Mouse (Mus musculus): Measurements from ENCODE around the gene Nav1. TPM values are rescaled to one million over a fixed set of nuclear protein-coding genes. Genes with fewer than 3 reads are reported as not detected.

The Nav1 gene
- polyA plus RNA-seq, 1 experiment from 2014 or later: 34.9 TPM

DNA sequence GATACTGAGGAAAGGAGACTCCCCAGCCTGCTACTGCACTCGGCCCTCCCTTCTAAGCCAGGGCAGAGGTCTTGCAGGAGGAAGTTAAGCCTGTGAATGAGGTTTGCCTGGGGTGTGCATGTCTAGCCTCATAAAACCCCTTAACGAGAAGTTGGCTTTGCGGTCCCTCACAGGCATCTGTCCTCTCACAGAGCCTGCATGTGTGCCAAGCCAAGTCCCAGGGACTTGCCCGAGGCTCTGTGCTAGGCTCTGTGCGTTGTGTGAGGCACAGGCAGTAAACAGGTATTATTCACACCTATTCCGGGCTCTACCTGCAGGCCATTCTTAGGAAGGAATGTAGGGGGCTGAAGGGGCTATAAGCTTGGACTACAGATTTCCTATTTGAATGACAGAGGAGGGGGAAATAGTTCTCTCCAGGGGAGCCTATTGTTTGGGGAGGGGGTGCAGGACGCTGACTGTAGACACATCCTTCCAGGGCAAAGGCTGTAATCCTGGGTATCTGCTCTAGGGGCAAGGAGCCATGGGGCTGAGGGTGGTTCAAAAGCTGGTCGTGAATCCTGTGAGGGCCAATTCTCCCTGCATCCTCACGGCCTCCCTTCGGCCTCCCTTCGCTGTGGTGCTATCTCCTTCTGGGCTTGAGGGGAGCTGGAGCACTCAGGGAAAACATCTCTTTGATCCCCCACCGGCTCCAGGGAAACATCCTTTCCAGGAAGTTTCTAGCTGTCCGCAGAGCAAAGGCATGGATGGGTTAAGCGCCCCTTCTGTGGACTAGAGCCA lies 99.3 kb downstream of the Nav1 start:
- Histone ChIP-seq H3K9ac (peak overlapping the region; percentile 52), H3K4me3 (peak overlapping the region; percentile 62; the same call in 1 of the 2 replicates), H3K4me2 (peak overlapping the region; percentile 87), H3K27me3 (no peaks in the 10 kb centered on the region), H3K27ac (replicated peaks) (no peak overlapping the region), H3K9me3 (no peaks in the 10 kb centered on the region), H3K36me3 (no peaks in the 10 kb centered on the region), H3K4me1 (replicated peaks) (peaks cover 70% of the 10 kb centered on the region)
- WGBS: 16% methylated on average over 14 of the region's 14 CpGs
- no peak for ATAC-seq (ENCODE audit: low read depth)

DNA sequence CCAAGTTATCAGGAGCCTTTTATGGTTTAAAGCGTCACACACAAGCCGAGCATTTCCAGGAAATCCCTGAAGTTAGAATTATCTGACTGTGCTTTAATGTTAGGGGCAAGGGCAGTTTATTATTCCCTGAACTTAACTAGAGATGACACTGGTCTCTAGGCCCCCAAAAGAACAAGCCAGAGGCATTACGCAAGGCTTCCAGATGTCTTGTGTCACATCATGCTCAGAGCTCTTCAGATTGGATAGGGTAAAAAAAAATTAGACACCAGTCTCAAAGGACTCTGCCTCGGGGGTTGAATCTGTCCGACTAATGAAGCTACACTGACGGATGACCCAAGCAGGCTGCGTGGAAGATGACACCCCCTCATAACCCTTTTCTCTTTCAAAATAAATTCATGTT lies 101.6 kb downstream of the Nav1 start:
- Histone ChIP-seq H3K36me3 (no peaks in the 10 kb centered on the region), H3K9ac (no peak overlapping the region), H3K27me3 (no peaks in the 10 kb centered on the region), H3K4me2 (no peak overlapping the region), H3K27ac (replicated peaks) (no peak overlapping the region), H3K9me3 (no peaks in the 10 kb centered on the region), H3K4me3 (no peak overlapping the region), H3K4me1 (replicated peaks) (peaks cover 57% of the 10 kb centered on the region)
- ATAC-seq (ENCODE audit: low read depth): no peak
- 45% methylated on average over 7 of the region's 7 CpGs for WGBS

DNA sequence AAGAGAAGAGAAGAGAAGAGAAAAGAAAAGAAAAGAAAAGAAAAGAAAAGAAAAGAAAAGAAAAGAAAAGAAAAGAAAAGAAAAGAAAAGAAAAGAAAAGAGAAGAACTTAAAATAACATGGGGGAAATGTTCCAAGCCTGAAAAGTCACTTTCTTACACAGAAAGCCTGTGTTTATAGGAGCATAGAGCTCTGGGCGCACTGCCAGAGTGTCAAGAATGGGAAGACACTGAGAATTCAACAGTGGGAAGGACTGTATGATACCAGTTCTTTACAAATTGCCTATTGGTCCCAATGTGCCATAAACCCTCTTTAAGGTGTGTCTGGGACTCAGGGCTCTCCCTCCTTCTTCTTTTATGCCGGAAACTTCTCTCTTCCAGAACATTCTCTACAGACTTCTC lies 103.7 kb downstream of the Nav1 start:
- H3K9me3 ChIP-seq: no peaks in the 10 kb centered on the region
- 89% methylated on average over 2 of the region's 2 CpGs for WGBS
- H3K4me3 ChIP-seq: no peak overlapping the region
- no peak overlapping the region for H3K4me2 ChIP-seq
- no peak overlapping the region for H3K9ac ChIP-seq
- no peak overlapping the region for H3K27ac ChIP-seq (replicated peaks)
- H3K27me3 ChIP-seq: no peaks in the 10 kb centered on the region
- peaks cover 36% of the 10 kb centered on the region for H3K4me1 ChIP-seq (replicated peaks)
- H3K36me3 ChIP-seq: no peaks in the 10 kb centered on the region
- no peak for ATAC-seq (ENCODE audit: low read depth)

DNA sequence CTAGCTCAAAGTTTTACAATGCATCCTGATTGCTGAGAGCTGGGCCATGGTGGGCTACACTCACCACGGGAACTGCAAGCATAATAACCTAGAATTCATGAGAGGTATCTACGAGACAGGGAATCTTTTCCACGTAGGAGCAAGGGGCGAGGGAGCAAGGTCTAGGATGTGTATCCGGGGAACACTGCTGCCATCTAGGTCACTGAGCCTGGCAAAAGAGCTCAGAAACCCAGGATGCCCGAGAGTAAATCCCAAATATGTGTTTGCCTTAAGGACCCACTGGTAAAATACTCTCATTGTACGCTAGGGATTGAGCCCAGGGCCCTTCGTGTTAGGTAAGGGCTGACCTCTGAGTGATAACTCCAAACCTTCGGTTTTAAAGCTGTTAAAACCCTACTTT lies 104.3 kb downstream of the Nav1 start:
- Histone ChIP-seq H3K9me3 (no peaks in the 10 kb centered on the region), H3K27me3 (no peaks in the 10 kb centered on the region), H3K4me3 (no peak overlapping the region), H3K9ac (no peak overlapping the region), H3K36me3 (no peaks in the 10 kb centered on the region), H3K4me1 (replicated peaks) (peaks cover 36% of the 10 kb centered on the region), H3K4me2 (no peak overlapping the region), H3K27ac (replicated peaks) (no peak overlapping the region)
- 80% methylated on average over 9 of the region's 9 CpGs for WGBS
- ATAC-seq (ENCODE audit: low read depth): no peak

DNA sequence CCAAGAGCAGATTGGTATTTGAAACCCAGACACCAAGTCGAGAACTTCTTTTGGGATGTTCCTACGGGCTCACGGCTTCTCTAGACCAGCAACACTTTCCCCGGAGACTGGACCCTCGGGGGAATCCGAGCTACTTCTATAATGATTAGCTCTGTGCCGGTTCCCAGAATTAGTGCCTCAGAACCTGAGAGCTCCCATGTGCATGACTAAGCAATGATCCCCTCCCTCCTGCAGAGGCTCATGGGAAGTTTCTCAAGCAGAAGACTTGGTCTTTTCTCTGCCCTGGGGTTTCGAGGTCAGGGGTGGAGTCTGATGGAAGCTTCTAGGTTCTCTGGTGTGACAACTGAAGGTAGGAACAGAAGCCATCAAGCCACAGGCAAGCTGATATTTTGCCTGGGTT lies 105.0 kb downstream of the Nav1 start:
- Histone ChIP-seq H3K4me2 (no peak overlapping the region), H3K36me3 (no peaks in the 10 kb centered on the region), H3K27me3 (no peaks in the 10 kb centered on the region), H3K9me3 (no peaks in the 10 kb centered on the region), H3K4me1 (replicated peaks) (peaks cover 31% of the 10 kb centered on the region), H3K27ac (replicated peaks) (no peak overlapping the region), H3K9ac (no peak overlapping the region), H3K4me3 (no peak overlapping the region)
- WGBS: 42% methylated on average over 8 of the region's 8 CpGs
- ATAC-seq (ENCODE audit: low read depth): no peak

DNA sequence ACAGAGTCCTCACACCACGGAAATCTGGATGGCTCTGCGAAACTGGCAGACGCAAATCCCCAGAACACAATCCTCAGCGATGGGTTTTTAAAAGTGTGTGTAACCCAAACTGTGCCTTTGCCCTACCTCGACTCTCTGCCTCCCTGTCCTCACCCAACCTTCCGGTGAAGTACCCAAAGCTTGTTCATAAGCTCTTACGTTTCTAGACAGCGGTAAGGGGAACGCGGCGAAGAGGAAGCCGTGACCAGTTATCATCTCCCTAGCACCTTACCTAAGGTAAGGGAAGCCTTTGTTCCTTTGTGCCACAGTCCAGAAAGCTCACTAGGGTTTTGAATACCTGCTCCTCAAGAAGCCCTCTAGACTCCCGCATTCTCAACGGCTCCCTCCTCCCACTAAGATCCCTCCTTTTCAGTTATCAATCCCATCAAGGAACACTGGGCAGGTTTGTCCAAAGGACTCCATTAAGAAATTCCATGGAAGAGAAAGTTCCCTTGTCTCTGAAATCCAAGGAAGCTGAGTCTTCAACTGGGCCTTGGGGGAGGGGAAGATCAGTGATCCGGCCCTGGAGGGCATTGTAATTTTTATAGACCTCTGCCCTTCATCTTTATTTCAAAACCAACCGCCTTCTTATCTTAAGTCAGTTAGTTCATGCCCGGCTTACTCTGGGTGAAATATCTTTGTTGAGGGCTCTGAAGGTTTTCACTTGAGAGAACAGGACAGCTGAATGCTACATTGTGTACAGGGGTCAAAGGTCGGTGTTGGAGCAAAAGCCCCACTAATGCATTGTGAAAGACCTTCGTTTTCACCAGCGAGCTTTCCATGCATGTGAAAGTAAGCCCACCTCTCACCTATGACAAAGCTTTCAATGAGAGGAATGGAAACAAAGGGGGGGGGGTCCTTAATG lies 108.4 kb downstream of the Nav1 start:
- ATAC-seq (ENCODE audit: low read depth): no peak
- H3K36me3 ChIP-seq: no peaks in the 10 kb centered on the region
- no peak overlapping the region for H3K4me2 ChIP-seq
- no peak overlapping the region for H3K9ac ChIP-seq
- 56% methylated on average over 20 of the region's 20 CpGs for WGBS
- no peaks in the 10 kb centered on the region for H3K27me3 ChIP-seq
- H3K9me3 ChIP-seq: no peaks in the 10 kb centered on the region
- no peak overlapping the region for H3K4me3 ChIP-seq
- no peak overlapping the region for H3K27ac ChIP-seq (replicated peaks)
- H3K4me1 ChIP-seq (replicated peaks): peaks cover 15% of the 10 kb centered on the region

DNA sequence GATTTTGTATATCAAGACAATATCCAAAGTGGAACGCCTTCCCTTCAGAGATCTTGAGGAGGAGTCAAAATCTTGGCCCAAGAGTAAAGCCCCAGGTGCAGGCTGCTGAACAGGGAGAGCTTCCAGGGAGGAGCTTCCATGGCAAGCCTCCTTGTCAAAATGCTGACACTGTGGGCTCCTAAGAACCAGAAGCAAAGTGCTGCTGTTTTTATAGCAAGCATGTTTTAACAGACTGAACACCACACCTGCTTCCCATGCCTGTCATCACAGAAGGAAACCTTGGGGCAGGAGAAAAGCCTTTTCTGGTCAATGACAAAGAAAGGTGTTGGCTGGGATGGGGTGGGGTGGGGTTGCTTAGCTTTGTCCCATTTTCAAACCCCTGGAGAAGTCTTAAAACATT lies 112.0 kb downstream of the Nav1 start:
- Histone ChIP-seq H3K9ac (no peak overlapping the region), H3K27ac (replicated peaks) (no peak overlapping the region), H3K36me3 (no peaks in the 10 kb centered on the region), H3K4me3 (no peak overlapping the region), H3K4me2 (no peak overlapping the region), H3K4me1 (replicated peaks) (peaks cover 28% of the 10 kb centered on the region), H3K27me3 (no peaks in the 10 kb centered on the region), H3K9me3 (no peaks in the 10 kb centered on the region)
- no peak for ATAC-seq (ENCODE audit: low read depth)
- WGBS: 91% methylated on average over 1 of the region's 1 CpGs

DNA sequence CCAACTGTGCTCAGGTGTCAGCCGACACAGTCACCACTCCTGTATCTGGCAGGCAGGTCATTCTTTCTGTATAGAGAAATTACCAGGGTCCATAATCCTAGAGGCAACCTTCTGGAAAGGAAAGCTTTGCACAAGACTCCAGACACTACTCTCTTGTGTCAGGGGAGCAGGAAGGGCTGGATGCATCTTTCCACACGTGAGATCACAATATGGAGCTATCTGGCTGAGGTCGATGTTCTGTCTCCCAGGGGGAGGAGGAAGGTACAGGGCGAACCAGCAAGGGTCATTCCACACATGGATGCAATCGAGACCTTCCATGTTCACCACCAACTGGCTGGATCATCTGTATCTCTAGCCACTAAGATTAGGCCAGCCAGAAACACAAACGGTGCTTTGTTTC lies 113.2 kb downstream of the Nav1 start:
- Histone ChIP-seq H3K4me1 (replicated peaks) (peaks cover 28% of the 10 kb centered on the region), H3K4me3 (no peak overlapping the region), H3K36me3 (no peaks in the 10 kb centered on the region), H3K27ac (replicated peaks) (no peak overlapping the region), H3K4me2 (no peak overlapping the region), H3K9me3 (no peaks in the 10 kb centered on the region), H3K9ac (no peak overlapping the region), H3K27me3 (no peaks in the 10 kb centered on the region)
- WGBS: 79% methylated on average over 6 of the region's 6 CpGs
- no peak for ATAC-seq (ENCODE audit: low read depth)

DNA sequence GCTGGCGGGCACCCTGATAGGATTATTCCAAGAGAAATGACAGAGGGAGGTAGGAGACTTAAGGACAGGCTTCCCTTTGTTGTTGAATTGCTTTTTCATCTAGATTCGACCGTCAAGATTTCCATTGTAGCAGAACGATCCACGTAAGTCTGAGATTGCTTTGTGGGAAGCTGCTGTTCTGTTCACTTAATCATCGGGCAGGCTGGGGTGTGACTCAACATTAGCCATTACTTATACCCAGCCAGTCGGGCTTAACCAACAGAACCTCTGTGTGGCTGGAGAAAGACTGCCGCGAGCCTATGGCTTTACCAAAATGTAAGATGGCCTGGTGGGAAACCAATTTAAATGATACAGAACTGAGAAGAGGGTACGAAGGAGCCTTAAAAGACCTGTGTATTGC lies 114.7 kb downstream of the Nav1 start:
- 49% methylated on average over 10 of the region's 10 CpGs for WGBS

DNA sequence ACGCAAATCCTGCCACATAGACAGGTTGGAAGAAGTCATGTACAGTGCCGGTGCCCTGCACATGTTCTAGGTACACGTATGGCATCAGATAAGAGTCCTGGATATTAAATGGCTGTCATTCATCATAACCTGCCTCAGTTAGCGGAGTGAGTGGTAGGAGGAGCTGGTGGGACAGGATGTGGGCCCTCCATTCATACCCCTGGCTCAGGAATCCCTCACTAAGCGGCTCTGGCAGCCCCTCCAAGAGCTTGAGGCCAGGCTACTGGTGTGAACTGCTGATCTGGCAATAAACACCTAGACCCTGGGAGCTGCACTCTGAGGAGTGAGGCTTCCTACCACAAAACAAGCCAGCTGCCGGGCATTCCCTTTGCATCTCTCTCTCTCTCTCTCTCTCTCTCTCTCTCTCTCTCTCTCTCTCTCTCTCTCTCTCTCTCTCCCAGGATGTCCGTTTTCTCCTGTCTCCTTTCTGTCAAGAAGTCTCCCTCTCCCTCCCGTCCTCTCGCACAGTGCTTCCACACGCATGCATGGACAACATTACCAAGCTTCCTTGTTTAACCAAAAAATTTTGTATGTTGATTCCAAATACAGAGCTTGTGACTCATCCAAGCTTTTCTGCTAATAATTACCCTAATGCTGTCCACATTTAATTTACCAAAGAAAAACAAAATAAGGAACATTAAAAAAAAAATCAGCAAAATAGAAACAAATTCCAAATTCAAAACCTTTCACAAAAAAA lies 116.0 kb downstream of the Nav1 start:
- Histone ChIP-seq H3K4me2 (no peak overlapping the region), H3K27me3 (no peaks in the 10 kb centered on the region), H3K9ac (no peak overlapping the region), H3K27ac (replicated peaks) (no peak overlapping the region), H3K4me1 (replicated peaks) (peaks cover 22% of the 10 kb centered on the region), H3K4me3 (no peak overlapping the region), H3K36me3 (0 out of 2 replicates have a peak, but pooled peaks cover 4% of the 10 kb centered on the region), H3K9me3 (no peaks in the 10 kb centered on the region)
- no peak for ATAC-seq (ENCODE audit: low read depth)
- 66% methylated on average over 10 of the region's 10 CpGs for WGBS

More for the DNA sequence above, 114.7 kb downstream of the Nav1 start:
- Histone ChIP-seq H3K36me3 (0 out of 2 replicates have a peak, but pooled peaks cover 4% of the 10 kb centered on the region), H3K9me3 (no peaks in the 10 kb centered on the region), H3K27ac (replicated peaks) (no peak overlapping the region), H3K4me3 (no peak overlapping the region), H3K4me1 (replicated peaks) (peaks cover 22% of the 10 kb centered on the region), H3K4me2 (no peak overlapping the region), H3K27me3 (no peaks in the 10 kb centered on the region), H3K9ac (no peak overlapping the region)
- ATAC-seq (ENCODE audit: low read depth): no peak

DNA sequence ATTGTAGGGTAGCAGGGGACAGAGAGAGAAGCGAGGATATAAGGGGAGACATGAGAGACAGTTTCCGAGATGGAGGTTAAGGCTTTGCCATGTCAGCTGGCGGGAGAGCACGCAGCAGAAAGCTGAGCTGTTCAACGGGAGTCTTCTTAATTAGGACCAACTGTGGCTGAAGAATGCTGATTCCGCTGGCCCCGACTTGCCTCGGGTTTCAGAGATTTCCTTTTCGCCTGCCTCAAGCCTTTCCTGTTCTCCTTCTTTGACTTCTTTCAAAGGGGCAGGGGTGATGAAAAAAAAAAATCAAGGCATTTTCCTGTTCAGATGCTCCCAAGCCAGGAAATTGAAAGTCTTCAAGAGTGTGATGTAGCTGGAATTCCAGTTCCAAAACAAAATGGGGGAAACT lies 118.2 kb downstream of the Nav1 start:
- Histone ChIP-seq H3K4me3 (no peak overlapping the region), H3K4me2 (no peak overlapping the region), H3K9me3 (no peaks in the 10 kb centered on the region), H3K27me3 (no peaks in the 10 kb centered on the region), H3K36me3 (peaks cover 6% of the 10 kb centered on the region), H3K9ac (no peak overlapping the region), H3K4me1 (replicated peaks) (peaks cover 22% of the 10 kb centered on the region), H3K27ac (replicated peaks) (no peak overlapping the region)
- WGBS: 76% methylated on average over 9 of the region's 9 CpGs
- ATAC-seq (ENCODE audit: low read depth): no peak

DNA sequence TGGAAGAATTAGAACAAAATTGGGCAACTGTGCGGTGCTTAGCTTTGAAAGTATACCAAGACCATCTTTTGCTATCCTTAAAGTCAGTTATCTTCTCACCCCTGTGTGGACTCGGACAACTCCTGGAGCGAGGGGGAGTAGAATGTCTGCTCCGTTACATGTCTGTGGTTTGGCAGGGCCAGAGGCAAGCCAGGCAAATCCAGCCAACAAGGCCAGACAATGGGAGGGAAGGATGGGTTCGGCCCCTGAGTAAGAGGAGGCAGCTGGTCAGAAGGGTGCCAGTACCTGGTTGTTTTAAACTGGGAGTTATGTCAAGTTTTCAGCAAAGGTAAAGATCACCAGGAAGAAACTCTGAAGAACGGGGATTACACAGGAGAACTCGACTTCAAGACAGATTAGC lies 121.9 kb downstream of the Nav1 start:
- Histone ChIP-seq H3K4me1 (replicated peaks) (no peaks in the 10 kb centered on the region), H3K36me3 (peaks cover 14% of the 10 kb centered on the region), H3K4me2 (no peak overlapping the region), H3K27me3 (no peaks in the 10 kb centered on the region), H3K9me3 (0 out of 2 replicates have a peak, but pooled peaks cover 3% of the 10 kb centered on the region), H3K4me3 (no peak overlapping the region), H3K9ac (no peak overlapping the region), H3K27ac (replicated peaks) (no peak overlapping the region)
- WGBS: 88% methylated on average over 7 of the region's 7 CpGs
- no peak for ATAC-seq (ENCODE audit: low read depth)

All from neural tube, embryonic 13.5 days (tissue).